8 mouse cellular contexts compared by ENCODE assay signal in the genomic region with DNA sequence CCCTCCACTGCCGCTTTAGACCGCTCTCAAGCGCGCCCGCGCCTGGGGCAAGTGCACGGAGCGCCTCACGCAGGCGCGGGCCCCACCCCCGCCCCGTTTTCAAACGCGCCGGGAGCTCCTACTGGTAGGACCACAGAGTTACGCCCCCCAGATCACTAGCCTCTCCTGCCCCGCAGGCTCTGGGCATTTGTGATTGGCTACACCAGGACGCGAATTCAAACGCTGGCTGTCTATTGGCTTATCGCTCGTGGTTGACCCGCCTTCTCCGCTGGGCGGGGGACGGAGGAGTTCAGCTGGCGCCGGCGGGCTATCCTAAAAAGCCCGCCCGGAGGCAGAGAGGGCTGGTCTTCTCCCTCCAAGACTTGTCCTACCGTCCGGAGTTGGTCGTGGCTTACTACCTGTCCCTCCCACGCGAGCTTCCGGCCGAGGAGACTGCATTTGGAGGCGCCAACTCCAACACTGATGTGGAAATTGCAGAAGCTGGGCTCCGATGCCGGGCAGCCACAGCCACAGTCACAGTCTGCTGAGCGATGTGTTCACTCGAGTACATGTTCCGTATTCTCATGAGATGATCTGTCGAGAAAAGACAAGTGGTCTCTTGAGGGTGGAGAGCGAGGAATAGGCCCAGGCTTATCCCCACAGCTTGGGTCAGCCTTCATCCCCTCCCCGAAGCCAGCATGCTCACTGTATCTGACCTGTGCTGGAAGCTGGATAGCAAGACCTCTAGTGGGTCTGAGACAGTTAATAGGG. TPM values are rescaled to one million over a fixed set of nuclear protein-coding genes. Genes with fewer than 3 reads are reported as not detected.
DNase-seq lines count a peak whose midpoint lies in the region; ATAC-seq lines count a peak whose summit lies in the region.

A gene (minus strand): TSS at position 165 of the 750 bp plus-strand sequence.

- intact Hi-C loops in left cerebral cortex, postnatal 14 days (cut with DNase I) = no loop called here

- H3K4me1 ChIP-seq in intestine, embryonic 14.5 days (replicated peaks; ENCODE audit: control insufficient read depth, insufficient read depth, low read length) = peaks cover 11% of the 10 kb centered on the region

- H3K27ac ChIP-seq in intestine, embryonic 14.5 days (ENCODE audit: low read depth) = peak within 1 kb of the TSS; percentile 80

- ATAC-seq in intestine, embryonic 14.5 days (replicated peaks; ENCODE audit: low FRiP score, low TSS enrichment, low read depth) = peak; percentile 100

- peak; percentile 83 to 86 for DNase-seq in adrenal gland, adult 18-20 months (ENCODE audit: low spot score in 2 of 2)
- peak; percentile 99 for DNase-seq in embryo, embryonic 11 days
- DNase-seq in gastrocnemius, postnatal 25 days = peak; percentile 97
- peak; percentile 94 for DNase-seq in intestine, embryonic 14.5 days (ENCODE audit: low spot score)
- DNase-seq in left cerebral cortex, postnatal 14 days (ENCODE audit: low spot score in 2 of 2) = peak; percentile 97 to 98
- peak; percentile 98 for DNase-seq in mesoderm, embryonic 11.5 days (ENCODE audit: low read depth, low spot score)
- DNase-seq in right cerebral cortex, postnatal 36 days (ENCODE audit: low spot score in 2 of 2) = peak; percentile 95 to 97
- peak; percentile 98 for DNase-seq in yolk sac, embryonic 10.5 days (ENCODE audit: low spot score)

- H3K36me3 ChIP-seq in intestine, embryonic 14.5 days (ENCODE audit: control insufficient read depth, insufficient read depth, low read length) = peaks cover 24% of the 10 kb centered on the region

- no peaks in the 10 kb centered on the region for H3K27me3 ChIP-seq in intestine, embryonic 14.5 days (replicated peaks; ENCODE audit: control insufficient read depth, insufficient read depth, low read length)

- H3K4me2 ChIP-seq in intestine, embryonic 14.5 days (ENCODE audit: low read length) = peak within 1 kb of the TSS; percentile 76

- H3K9ac ChIP-seq in intestine, embryonic 14.5 days (ENCODE audit: low read length) = peak within 1 kb of the TSS; percentile 68

- WGBS in intestine, embryonic 14.5 days = under 1% methylated on average over 48 of the region's 48 CpGs

- H3K9me3 ChIP-seq in intestine, embryonic 14.5 days (ENCODE audit: control insufficient read depth, low read length) = 0 out of 2 replicates have a peak, but pooled peaks cover 4% of the 10 kb centered on the region

- H3K4me3 ChIP-seq in intestine, embryonic 14.5 days (ENCODE audit: low read depth, low read length) = peak within 1 kb of the TSS; percentile 62

RNA-seq across cellular contexts. Expression of the gene that starts here (rescaled TPM):
- total RNA-seq in adrenal gland, adult 18-20 months (2021) = 1 to 10 TPM; 2.2 to 2.3 TPM
- 1 to 10 TPM in 1 of 2 experiments, under 1 TPM in 1; 0.61 to 1.1 TPM for total RNA-seq in gastrocnemius, postnatal 25 days (2021)
- polyA plus RNA-seq in intestine, embryonic 14.5 days (2014; fragmentation: Nextera tagmentation; extraction: Ambion mirVana) = 59.8 and 65.5 TPM in 2 replicates
- total RNA-seq in left cerebral cortex, postnatal 14 days (2021) = 1 to 10 TPM; 6.2 to 6.7 TPM

Comparison
In these comparisons a context has a peak if more than half of its experiments do, and no peak if none do; other contexts are left out.
1. Peak in every context shown above with its lines: DNase-seq, ATAC-seq, H3K4me3 ChIP-seq and H3K27ac ChIP-seq.